Mouse (Mus musculus) kidney, postnatal 0 days (tissue): ENCODE measurements around the gene Got1. TPM values are rescaled to one million over a fixed set of nuclear protein-coding genes. Genes with fewer than 3 reads are reported as not detected.

Experiments
- ATAC-seq: fragments of 200-750 bp; cut with Nextera tagmentation; replicated peaks from 2 replicates; pipeline ENCODE4 v1.8.0; 2017; ENCODE audit warnings: low read depth, moderate number of reproducible peaks, moderate TSS enrichment, moderate library complexity; ENCODE audit not compliant: low FRiP score
- DNase-seq: peaks from one replicate; pipeline ENCODE4 v3.0.0-alpha.2; 2016; ENCODE audit warnings: low spot score
- H3K27ac ChIP-seq: fragments of 300-500 bp; sonication (generic); 2 replicates; pipeline ENCODE4 v1.5.1; 2014; ENCODE audit warnings: mild to moderate bottlenecking
- H3K27me3 ChIP-seq: fragments of 300-500 bp; sonication (generic); 2 replicates; pipeline ENCODE4 v1.6.1; 2014; ENCODE audit warnings: low read length, mixed read lengths; ENCODE audit not compliant: insufficient read depth
- H3K36me3 ChIP-seq: fragments of 300-500 bp; sonication (generic); 2 replicates; pipeline ENCODE4 v1.6.1; 2014; ENCODE audit warnings: low read length, mixed read lengths; ENCODE audit not compliant: insufficient read depth
- H3K4me1 ChIP-seq: fragments of 300-500 bp; sonication (generic); replicated peaks from 2 replicates; pipeline ENCODE4 v1.6.1; 2014; ENCODE audit warnings: antibody characterized with exemption, low read length, mixed read lengths; ENCODE audit not compliant: insufficient read depth
- H3K4me2 ChIP-seq: fragments of 300-500 bp; sonication (generic); 2 replicates; pipeline ENCODE4 v1.6.1; 2014; ENCODE audit warnings: mild to moderate bottlenecking, low read length, moderate library complexity, mixed read lengths
- H3K4me3 ChIP-seq: fragments of 300-500 bp; sonication (generic); replicated peaks from 2 replicates; pipeline ENCODE4 v1.5.1; 2014; ENCODE audit warnings: low read depth, low read length
- H3K9ac ChIP-seq: fragments of 300-500 bp; sonication (generic); 2 replicates; pipeline ENCODE4 v1.6.1; 2014; ENCODE audit warnings: low read depth, low read length
- H3K9me3 ChIP-seq: fragments of 300-500 bp; sonication (generic); replicated peaks from 2 replicates; pipeline ENCODE4 v1.6.1; 2016; ENCODE audit warnings: low read length, inconsistent platforms, mixed read lengths
- CTCF ChIP-seq: IDR thresholded peaks from 2 replicates; pipeline ENCODE4 v1.5.1; 2016; ENCODE audit warnings: antibody characterized with exemption, low read depth, mild to moderate bottlenecking, moderate library complexity
- WGBS: fragments of 180-500 bp; shearing (Covaris S2); extraction: QIAGEN DNeasy Blood & Tissue Kit; methylation state at CpG from one replicate; pipeline ENCODE4 v1.1.7; 2014; 5-methylcytosine and 5-hydroxymethylcytosine counted together
- polyA plus RNA-seq: library from polyadenylated mRNA; unstranded; fragments of >200 nt; fragmentation: Nextera tagmentation; extraction: Ambion mirVana; gene quantifications from 2 replicates; pipeline ENCODE4 v1.2.1, GENCODE M21; 2015

The Got1 gene
- polyA plus RNA-seq, 1 experiment from 2014 or later: 86.6 TPM

GRCm38 (mm10) chr19:43469333-43469732 lies 55.1 kb downstream of the Got1 start:
- Histone ChIP-seq H3K36me3 (no peaks in the 10 kb centered on the region), H3K9me3 (no peaks in the 10 kb centered on the region), H3K9ac (no peak overlapping the region), H3K4me3 (no peak overlapping the region), H3K4me1 (no peaks in the 10 kb centered on the region), H3K27me3 (no peaks in the 10 kb centered on the region), H3K4me2 (no peak overlapping the region), H3K27ac (no peak overlapping the region)
- 66% methylated on average over 7 of the region's 7 CpGs for WGBS
- DNase-seq: no peak
- no peak for ATAC-seq
- no peak for TF ChIP-seq CTCF

GRCm38 (mm10) chr19:43467927-43468685 lies 56.3 kb downstream of the Got1 start:
- no peak overlapping the region for H3K4me3 ChIP-seq

DNA sequence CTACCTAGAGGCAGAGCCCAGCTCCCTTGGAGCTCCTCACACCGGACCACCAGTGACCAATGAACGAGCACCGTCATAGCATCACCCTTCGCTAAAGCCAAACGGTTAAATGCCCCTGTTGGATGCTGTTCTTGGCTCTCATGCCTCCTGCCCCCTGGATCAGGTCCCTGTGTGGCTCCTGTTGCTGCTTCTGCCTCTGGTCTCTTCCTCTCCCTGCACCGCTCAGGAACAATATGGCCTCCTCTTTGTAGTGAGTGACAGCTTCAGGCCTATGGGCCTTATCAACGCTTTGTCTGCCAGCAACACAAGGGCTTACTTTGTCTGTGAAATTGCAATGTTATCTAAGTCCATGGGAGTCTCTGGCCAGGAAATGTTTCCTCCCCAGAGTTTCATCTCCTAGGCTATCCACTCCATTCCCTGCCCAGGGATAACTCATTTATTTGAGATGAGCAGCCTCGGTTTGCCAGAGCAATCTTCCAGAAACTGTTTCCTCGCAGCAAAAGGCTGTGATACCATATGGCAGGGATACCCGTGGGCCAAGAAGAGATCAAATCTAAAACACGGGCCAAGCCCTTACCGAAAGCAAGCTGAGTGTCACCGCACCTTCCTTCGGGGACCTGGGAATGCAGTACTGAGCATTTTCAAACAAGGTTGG lies 58.7 kb downstream of the Got1 start:
- DNase-seq (no peak), ATAC-seq (no peak)
- no peak overlapping the region for H3K27ac ChIP-seq
- no peak for TF ChIP-seq CTCF
- H3K9ac ChIP-seq: no peak overlapping the region
- H3K4me3 ChIP-seq: no peak overlapping the region
- no peaks in the 10 kb centered on the region for H3K36me3 ChIP-seq
- no peaks in the 10 kb centered on the region for H3K4me1 ChIP-seq
- no peaks in the 10 kb centered on the region for H3K9me3 ChIP-seq
- no peak overlapping the region for H3K4me2 ChIP-seq
- 93% methylated on average over 14 of the region's 14 CpGs for WGBS
- H3K27me3 ChIP-seq: no peaks in the 10 kb centered on the region

More at GRCm38 (mm10) chr19:43467927-43468685, 56.3 kb downstream of the Got1 start:
- DNase-seq (no peak), ATAC-seq (no peak)
- no peaks in the 10 kb centered on the region for H3K9me3 ChIP-seq
- H3K27ac ChIP-seq: no peak overlapping the region
- TF ChIP-seq CTCF: no peak
- no peaks in the 10 kb centered on the region for H3K4me1 ChIP-seq
- H3K36me3 ChIP-seq: no peaks in the 10 kb centered on the region
- no peak overlapping the region for H3K9ac ChIP-seq
- no peaks in the 10 kb centered on the region for H3K27me3 ChIP-seq
- 85% methylated on average over 12 of the region's 12 CpGs for WGBS
- no peak overlapping the region for H3K4me2 ChIP-seq

DNA sequence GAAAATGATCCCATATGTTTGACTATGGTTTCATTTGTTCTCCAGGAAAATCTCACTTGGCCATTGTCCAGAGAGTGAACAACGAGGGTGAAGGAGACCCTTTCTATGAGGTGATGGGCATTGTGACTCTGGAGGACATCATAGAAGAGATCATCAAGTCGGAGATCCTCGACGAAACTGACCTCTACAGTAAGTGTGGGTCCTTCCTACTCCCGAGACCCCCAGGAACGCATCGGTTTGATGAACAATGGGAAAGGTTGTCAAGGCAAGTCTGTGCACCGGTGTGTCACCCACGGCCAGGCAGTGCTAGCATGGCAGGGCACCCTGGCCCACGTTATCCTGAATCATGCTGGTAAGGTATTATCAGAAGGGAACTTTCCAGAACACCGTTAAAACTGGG lies 59.3 kb downstream of the Got1 start:
- DNase-seq (no peak), ATAC-seq (no peak)
- Histone ChIP-seq H3K36me3 (no peaks in the 10 kb centered on the region), H3K27ac (no peak overlapping the region), H3K4me1 (no peaks in the 10 kb centered on the region), H3K9ac (no peak overlapping the region), H3K4me3 (no peak overlapping the region), H3K9me3 (no peaks in the 10 kb centered on the region), H3K4me2 (no peak overlapping the region), H3K27me3 (no peaks in the 10 kb centered on the region)
- WGBS: 91% methylated on average over 11 of the region's 11 CpGs
- no peak for TF ChIP-seq CTCF

GRCm38 (mm10) chr19:43464294-43464687 lies 60.1 kb downstream of the Got1 start:
- no peak for ATAC-seq
- 75% methylated on average over 3 of the region's 3 CpGs for WGBS

GRCm38 (mm10) chr19:43463546-43464293 lies 60.7 kb downstream of the Got1 start:
- H3K27me3 ChIP-seq: no peaks in the 10 kb centered on the region
- TF ChIP-seq CTCF: no peak
- no peak overlapping the region for H3K9ac ChIP-seq
- ATAC-seq (peak; percentile 97), DNase-seq (peak; percentile 50)
- H3K4me2 ChIP-seq: no peak overlapping the region
- 70% methylated on average over 7 of the region's 7 CpGs for WGBS
- no peaks in the 10 kb centered on the region for H3K36me3 ChIP-seq
- H3K27ac ChIP-seq: peak overlapping the region; percentile 81
- H3K4me1 ChIP-seq: no peaks in the 10 kb centered on the region
- H3K4me3 ChIP-seq: no peak overlapping the region
- H3K9me3 ChIP-seq: no peaks in the 10 kb centered on the region

More at GRCm38 (mm10) chr19:43464294-43464687, 60.1 kb downstream of the Got1 start:
- Histone ChIP-seq H3K27me3 (no peaks in the 10 kb centered on the region), H3K27ac (0 out of 2 replicates have a peak overlapping the region, but pooled peaks have one; percentile 8), H3K4me1 (no peaks in the 10 kb centered on the region), H3K4me2 (no peak overlapping the region), H3K4me3 (no peak overlapping the region), H3K9ac (no peak overlapping the region), H3K9me3 (no peaks in the 10 kb centered on the region), H3K36me3 (no peaks in the 10 kb centered on the region)
- no peak for DNase-seq
- no peak for TF ChIP-seq CTCF
